Comparison of ENCODE assay signal across 12 mouse cellular contexts in genomic region chr4:129242327-129242726, GRCm38 (mm10). TPM values are rescaled to one million over a fixed set of nuclear protein-coding genes. Genes with fewer than 3 reads are reported as not detected.
A peak's percentile ranks its signal among the peaks of the same experiment; 100 is the strongest.
DNase-seq lines count a peak whose midpoint lies in the region; ATAC-seq lines count a peak whose summit lies in the region.
"Had no signal": no experiment of that assay in that cellular context is flagged by ENCODE, and none has a peak within 500 bp of the region (broad histone marks: within the 10 kb centered on the region; RNA-seq: fewer than 3 reads in every experiment).

No protein-coding gene starts in this region.

- intact Hi-C loops in left cerebral cortex, postnatal 4 days (cut with DNase I) = no loop called here

- no peaks in the 10 kb centered on the region for H3K9me3 ChIP-seq in forebrain, embryonic 11.5 days (ENCODE audit: control insufficient read depth, low read length)
- H3K9me3 ChIP-seq in forebrain, embryonic 15.5 days = no peaks in the 10 kb centered on the region
- no peaks in the 10 kb centered on the region for H3K9me3 ChIP-seq in hindbrain, embryonic 12.5 days (replicated peaks)
- no peaks in the 10 kb centered on the region for H3K9me3 ChIP-seq in midbrain, embryonic 13.5 days

- ATAC-seq in forebrain, embryonic 11.5 days (replicated peaks; ENCODE audit: low FRiP score) = no peak
- no peak for ATAC-seq in forebrain, embryonic 15.5 days (replicated peaks)
- no peak for ATAC-seq in hindbrain, embryonic 12.5 days (ENCODE audit: low FRiP score)
- no peak for ATAC-seq in midbrain, embryonic 13.5 days
- ATAC-seq: inflammation-experienced regulatory T-cells, adult 6 months had no signal

- H3K9ac ChIP-seq in forebrain, embryonic 11.5 days (ENCODE audit: low read length) = peak overlapping the region; percentile 27; the same call in 1 of the 2 replicates
- H3K9ac ChIP-seq in forebrain, embryonic 15.5 days (replicated peaks) = no peak overlapping the region; the same call in 1 of the 2 replicates
- H3K9ac ChIP-seq in hindbrain, embryonic 12.5 days = peak overlapping the region; percentile 43
- 0 out of 2 replicates have a peak overlapping the region, but pooled peaks have one; percentile 14 for H3K9ac ChIP-seq in midbrain, embryonic 13.5 days (replicated peaks)

- H3K4me3 ChIP-seq in forebrain, embryonic 11.5 days (ENCODE audit: low read depth, low read length) = no peak overlapping the region
- no peak overlapping the region for H3K4me3 ChIP-seq in forebrain, embryonic 15.5 days
- no peak overlapping the region for H3K4me3 ChIP-seq in hindbrain, embryonic 12.5 days
- no peak overlapping the region for H3K4me3 ChIP-seq in midbrain, embryonic 13.5 days (replicated peaks)

- H3K36me3 ChIP-seq in forebrain, embryonic 11.5 days (ENCODE audit: control insufficient read depth, insufficient read depth, low read length) = no peaks in the 10 kb centered on the region
- no peaks in the 10 kb centered on the region for H3K36me3 ChIP-seq in forebrain, embryonic 15.5 days
- H3K36me3 ChIP-seq in hindbrain, embryonic 12.5 days = no peaks in the 10 kb centered on the region
- no peaks in the 10 kb centered on the region for H3K36me3 ChIP-seq in midbrain, embryonic 13.5 days

- DNase-seq in forebrain, embryonic 11.5 days (ENCODE audit: low spot score) = no peak
- peak; percentile 81 for DNase-seq in ES-CJ7 (ENCODE audit: low read depth, low spot score)
- no peak for DNase-seq in adipocyte (ENCODE audit: low spot score)
- DNase-seq in left cerebral cortex, postnatal 4 days = no peak
- no peak for DNase-seq in urinary bladder, adult 2 months (ENCODE audit: low spot score)
- DNase-seq: heart, adult 18-20 months; layer of hippocampus, postnatal 36 days; lung, postnatal 4 days had no signal

- H3K27me3 ChIP-seq in forebrain, embryonic 11.5 days (ENCODE audit: control insufficient read depth, insufficient read depth, low read length) = peaks cover 8% of the 10 kb centered on the region
- peaks cover 11% of the 10 kb centered on the region; the same call in 1 of the 2 replicates for H3K27me3 ChIP-seq in forebrain, embryonic 15.5 days
- H3K27me3 ChIP-seq in hindbrain, embryonic 12.5 days = peaks cover 30% of the 10 kb centered on the region
- H3K27me3 ChIP-seq in midbrain, embryonic 13.5 days = peaks cover 20% of the 10 kb centered on the region

- peaks cover 20% of the 10 kb centered on the region for H3K4me1 ChIP-seq in forebrain, embryonic 11.5 days (replicated peaks; ENCODE audit: control insufficient read depth, insufficient read depth, low read length)
- H3K4me1 ChIP-seq in forebrain, embryonic 15.5 days = peaks cover 18% of the 10 kb centered on the region
- peaks cover 44% of the 10 kb centered on the region for H3K4me1 ChIP-seq in hindbrain, embryonic 12.5 days
- H3K4me1 ChIP-seq in midbrain, embryonic 13.5 days (replicated peaks) = peaks cover 39% of the 10 kb centered on the region

- H3K4me2 ChIP-seq in forebrain, embryonic 11.5 days (ENCODE audit: low read depth, low read length, severe bottlenecking) = no peak overlapping the region
- no peak overlapping the region for H3K4me2 ChIP-seq in forebrain, embryonic 15.5 days (replicated peaks)
- H3K4me2 ChIP-seq in hindbrain, embryonic 12.5 days (replicated peaks) = 0 out of 2 replicates have a peak overlapping the region, but pooled peaks have one; percentile 8
- no peak overlapping the region for H3K4me2 ChIP-seq in midbrain, embryonic 13.5 days (replicated peaks)

- 25% methylated on average over 4 of the region's 4 CpGs for WGBS in forebrain, embryonic 11.5 days
- WGBS in forebrain, embryonic 15.5 days = 26% methylated on average over 4 of the region's 4 CpGs
- WGBS in hindbrain, embryonic 12.5 days = 28% methylated on average over 3 of the region's 4 CpGs
- WGBS in midbrain, embryonic 13.5 days = 28% methylated on average over 4 of the region's 4 CpGs

- 0 out of 2 replicates have a peak overlapping the region, but pooled peaks have one; percentile 21 for H3K27ac ChIP-seq in forebrain, embryonic 11.5 days (ENCODE audit: low read depth, low read length)
- no peak overlapping the region for H3K27ac ChIP-seq in forebrain, embryonic 15.5 days (replicated peaks)
- peak overlapping the region; percentile 67 for H3K27ac ChIP-seq in hindbrain, embryonic 12.5 days
- 0 out of 2 replicates have a peak overlapping the region, but pooled peaks have one; percentile 19 for H3K27ac ChIP-seq in midbrain, embryonic 13.5 days

RNA-seq across cellular contexts. Expression of gene C77080, which starts 18.9 kb away (rescaled TPM):
- polyA plus RNA-seq in forebrain, embryonic 11.5 days (2014; fragmentation: Nextera tagmentation; extraction: Ambion mirVana) = 4.7 and 4.8 TPM in 2 replicates
- 4.1 and 4.5 TPM in 2 replicates for polyA plus RNA-seq in forebrain, embryonic 15.5 days (2015; fragmentation: Nextera tagmentation; extraction: Ambion mirVana)
- polyA plus RNA-seq in hindbrain, embryonic 12.5 days (2016; fragmentation: Nextera tagmentation; extraction: Ambion mirVana) = 6.0 and 6.4 TPM in 2 replicates
- polyA plus RNA-seq in midbrain, embryonic 13.5 days (2015; fragmentation: Nextera tagmentation; extraction: Ambion mirVana) = 5.1 and 5.4 TPM in 2 replicates
- 10 to 100 TPM in 1 of 2 experiments, 1 to 10 TPM in 1; 9.7 to 11.7 TPM for total RNA-seq in left cerebral cortex, postnatal 4 days (2021)
- polyA plus RNA-seq in urinary bladder, adult 2 months (2012; rRNA removed) = 29.7 and 32.1 TPM in 2 replicates

RNA-seq across cellular contexts. Expression of gene Sync, which starts 45.1 kb away (rescaled TPM):
- 0.37 and 0.57 TPM in 2 replicates for polyA plus RNA-seq in forebrain, embryonic 11.5 days (2014; fragmentation: Nextera tagmentation; extraction: Ambion mirVana)
- polyA plus RNA-seq in forebrain, embryonic 15.5 days (2015; fragmentation: Nextera tagmentation; extraction: Ambion mirVana) = 0.13 and 0.36 TPM in 2 replicates
- polyA plus RNA-seq in hindbrain, embryonic 12.5 days (2016; fragmentation: Nextera tagmentation; extraction: Ambion mirVana) = 1.7 and 1.8 TPM in 2 replicates
- polyA plus RNA-seq in midbrain, embryonic 13.5 days (2015; fragmentation: Nextera tagmentation; extraction: Ambion mirVana) = 0.27 and 0.67 TPM in 2 replicates
- total RNA-seq in left cerebral cortex, postnatal 4 days (2021) = 1 to 10 TPM in 1 of 2 experiments, under 1 TPM in 1; 0.58 to 1.6 TPM
- 3.1 and 4.0 TPM in 2 replicates for polyA plus RNA-seq in urinary bladder, adult 2 months (2012; rRNA removed)

RNA-seq across cellular contexts. Expression of gene Yars, which starts 52.8 kb away (rescaled TPM):
- polyA plus RNA-seq in forebrain, embryonic 11.5 days (2014; fragmentation: Nextera tagmentation; extraction: Ambion mirVana) = 113 and 118 TPM in 2 replicates
- polyA plus RNA-seq in forebrain, embryonic 15.5 days (2015; fragmentation: Nextera tagmentation; extraction: Ambion mirVana) = 106 and 115 TPM in 2 replicates
- polyA plus RNA-seq in hindbrain, embryonic 12.5 days (2016; fragmentation: Nextera tagmentation; extraction: Ambion mirVana) = 98.1 and 104 TPM in 2 replicates
- polyA plus RNA-seq in midbrain, embryonic 13.5 days (2015; fragmentation: Nextera tagmentation; extraction: Ambion mirVana) = 102 and 115 TPM in 2 replicates
- 100 to 1,000 TPM; 113 to 121 TPM for total RNA-seq in left cerebral cortex, postnatal 4 days (2021)
- 36.8 and 38.3 TPM in 2 replicates for polyA plus RNA-seq in urinary bladder, adult 2 months (2012; rRNA removed)

RNA-seq across cellular contexts. Expression of gene S100pbp, which starts 52.8 kb away (rescaled TPM):
- polyA plus RNA-seq in forebrain, embryonic 11.5 days (2014; fragmentation: Nextera tagmentation; extraction: Ambion mirVana) = 25.4 and 30.7 TPM in 2 replicates
- polyA plus RNA-seq in forebrain, embryonic 15.5 days (2015; fragmentation: Nextera tagmentation; extraction: Ambion mirVana) = 15.3 and 17.2 TPM in 2 replicates
- polyA plus RNA-seq in hindbrain, embryonic 12.5 days (2016; fragmentation: Nextera tagmentation; extraction: Ambion mirVana) = 23.2 and 26.7 TPM in 2 replicates
- polyA plus RNA-seq in midbrain, embryonic 13.5 days (2015; fragmentation: Nextera tagmentation; extraction: Ambion mirVana) = 19.9 and 21.3 TPM in 2 replicates
- 10 to 100 TPM; 40.5 to 42.1 TPM for total RNA-seq in left cerebral cortex, postnatal 4 days (2021)
- polyA plus RNA-seq in urinary bladder, adult 2 months (2012; rRNA removed) = 19.8 and 21.7 TPM in 2 replicates
